Mouse (Mus musculus): ENCODE measurements around the gene Hinfp. TPM values are rescaled to one million over a fixed set of nuclear protein-coding genes. Genes with fewer than 3 reads are reported as not detected.

Gene Hinfp
- total RNA-seq, 4 experiments from 2014 or later: 20.3 to 44.4 (median 31.8) TPM

GRCm38 (mm10) chr9:44256213-44256612, 49.3 kb downstream of the Hinfp start:
- DNase-seq: no peak

DNA sequence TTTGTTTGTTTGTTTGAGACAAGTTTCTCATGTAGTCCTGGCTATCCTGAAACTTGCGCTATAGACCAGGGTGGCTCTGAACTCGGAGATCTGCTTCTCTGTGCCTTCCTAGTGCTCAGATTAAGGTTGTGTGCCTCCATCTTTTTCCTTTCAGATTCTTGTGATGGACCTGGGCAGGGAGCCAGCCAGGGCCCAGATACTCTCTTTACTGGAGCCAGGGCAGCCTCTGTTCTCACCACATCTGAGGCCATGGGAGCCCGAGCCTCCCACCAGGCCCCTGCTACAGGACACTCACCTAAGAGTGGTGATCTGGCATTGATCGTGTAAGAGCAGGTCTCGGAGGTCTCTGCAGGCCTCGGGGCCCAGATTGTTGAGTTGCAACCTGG, 50.3 kb downstream of the Hinfp start:
- DNase-seq: no peak

GRCm38 (mm10) chr9:44254508-44255135, 50.8 kb downstream of the Hinfp start:
- DNase-seq: no peak

- DNase-seq: no peak
Measured at GRCm38 (mm10) chr9:44253441-44253840, 52.0 kb downstream of the Hinfp start.

DNA sequence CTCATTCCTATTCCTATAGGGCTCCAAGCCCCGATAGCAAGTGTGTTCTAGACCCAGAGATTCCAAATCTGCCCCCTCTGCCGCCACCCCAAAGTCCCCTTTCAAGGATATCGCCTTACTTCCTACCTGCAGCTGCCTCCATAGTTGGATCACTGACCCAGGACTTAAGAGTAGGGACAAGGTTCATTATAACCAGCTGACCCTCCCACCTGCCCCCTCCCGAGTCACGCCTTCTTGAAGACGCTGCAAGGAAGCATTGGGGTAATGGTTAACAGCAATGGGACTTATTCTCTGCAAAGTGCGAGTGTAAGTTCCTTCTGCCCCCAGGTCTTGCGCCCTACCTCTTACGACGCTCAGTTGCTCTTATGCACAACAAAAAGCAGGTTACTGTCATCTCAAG, 54.2 kb downstream of the Hinfp start, which contains the start of gene Pdzd3:
TSS of gene Pdzd3 (minus strand) at position 158 of the 400 bp plus-strand sequence.
- DNase-seq: no peak

- no peak for DNase-seq
Measured at GRCm38 (mm10) chr9:44250445-44250844, 55.0 kb downstream of the Hinfp start.

- DNase-seq: peak; percentile 61
Measured at GRCm38 (mm10) chr9:44249181-44250146, 56.0 kb downstream of the Hinfp start.

- no peak for DNase-seq
Measured at GRCm38 (mm10) chr9:44247907-44248306, 57.6 kb downstream of the Hinfp start.

GRCm38 (mm10) chr9:44243621-44244020, 61.9 kb downstream of the Hinfp start:
- DNase-seq: no peak

Small RNAs within 50 kb of the gene (microRNA-seq; reads per million reads assigned to microRNA genes)
- 0 to 0.18 reads per million in 2 experiments for gene Gm44335

Other genes with a start within 250 kb of the Hinfp start
- 10 to 100 TPM; 39.1 to 77.6 (median 51.7) TPM for gene Usp2, start 238.7 kb downstream of the Hinfp start, total RNA-seq (2022)
- gene Mfrp, start 203.9 kb downstream of the Hinfp start, total RNA-seq (2022): under 1 TPM in 2 of 4 experiments, not detected in 2; 0.10 to 0.31 TPM
- gene C1qtnf5, start 198.4 kb downstream of the Hinfp start, total RNA-seq (2022): 10 to 100 TPM; 13.7 to 22.0 (median 18.7) TPM
- gene Gm49380, start 192.2 kb downstream of the Hinfp start, total RNA-seq (2022): 1 to 10 TPM in 1 of 4 experiments, under 1 TPM in 3; 0.20 to 1.1 (median 0.93) TPM
- gene Rnf26, start 192.2 kb downstream of the Hinfp start, total RNA-seq (2022): 10 to 100 TPM; 29.8 to 36.7 (median 31.5) TPM
- gene Mcam, start 171.2 kb downstream of the Hinfp start, total RNA-seq (2022): 10 to 100 TPM; 21.4 to 70.9 (median 38.2) TPM
- 10 to 100 TPM; 30.4 to 52.9 (median 40.1) TPM for gene Cbl, start 71.6 kb downstream of the Hinfp start, total RNA-seq (2022)
- 10 to 100 TPM in 2 of 4 experiments, 1 to 10 TPM in 2; 3.9 to 18.0 (median 7.9) TPM for gene Ccdc153, start 65.0 kb downstream of the Hinfp start, total RNA-seq (2022)
- gene Pdzd3, start 54.2 kb downstream of the Hinfp start, total RNA-seq (2022): under 1 TPM in 3 of 4 experiments, not detected in 1; 0.24 to 0.27 (median 0.25) TPM
- gene Nlrx1, start 37.1 kb downstream of the Hinfp start, total RNA-seq (2022): 10 to 100 TPM; 27.6 to 41.8 (median 34.2) TPM
- 10 to 100 TPM; 39.3 to 51.3 (median 42.1) TPM for gene Abcg4, start 17.1 kb downstream of the Hinfp start, total RNA-seq (2022)
- 10 to 100 TPM; 42.6 to 60.5 (median 49.9) TPM for gene C2cd2l, start 14.6 kb upstream of the Hinfp start, total RNA-seq (2022)
- gene Dpagt1, start 20.3 kb upstream of the Hinfp start, total RNA-seq (2022): 10 to 100 TPM; 31.4 to 37.0 (median 34.8) TPM
- 10 to 100 TPM; 25.9 to 44.6 (median 31.7) TPM for gene H2afx, start 29.0 kb upstream of the Hinfp start, total RNA-seq (2022)
- gene Hmbs, start 38.6 kb upstream of the Hinfp start, total RNA-seq (2022): 100 to 1,000 TPM in 2 of 4 experiments, 10 to 100 TPM in 2; 82.8 to 122 (median 96.8) TPM
- 10 to 100 TPM; 78.0 to 91.8 (median 85.8) TPM for gene Vps11, start 56.0 kb upstream of the Hinfp start, total RNA-seq (2022)
- 100 to 1,000 TPM; 199 to 239 (median 228) TPM for gene Hyou1, start 73.8 kb upstream of the Hinfp start, total RNA-seq (2022)
- 10 to 100 TPM; 18.2 to 27.8 (median 23.5) TPM for gene Slc37a4, start 91.2 kb upstream of the Hinfp start, total RNA-seq (2022)
- 1,000 to 10,000 TPM; 1,115 to 1,314 (median 1,244) TPM for gene Rps25, start 101.5 kb upstream of the Hinfp start, total RNA-seq (2022)
- gene Trappc4, start 101.9 kb upstream of the Hinfp start, total RNA-seq (2022): 100 to 1,000 TPM in 2 of 4 experiments, 10 to 100 TPM in 2; 86.0 to 116 (median 98.3) TPM
- gene Ccdc84, start 112.9 kb upstream of the Hinfp start, total RNA-seq (2022): 10 to 100 TPM; 14.9 to 29.6 (median 25.7) TPM
- not detected for gene Foxr1, start 135.5 kb upstream of the Hinfp start, total RNA-seq (2022)
- gene Upk2, start 149.3 kb upstream of the Hinfp start, total RNA-seq (2022): not detected
- 10 to 100 TPM; 48.9 to 76.1 (median 66.7) TPM for gene Bcl9l, start 177.2 kb upstream of the Hinfp start, total RNA-seq (2022)

Measured in adrenal gland, adult 8-10 months (tissue).